Mouse (Mus musculus) spleen, adult 2 months (tissue): ENCODE measurements around the gene Pomt1.

Source experiments
- CTCF ChIP-seq: fragments of 200-500 bp; IDR thresholded peaks from 2 replicates; pipeline ENCODE4 v1.5.1; 2011; ENCODE audit warnings: mild to moderate bottlenecking, inconsistent platforms; ENCODE audit not compliant: insufficient read depth, insufficient read length, insufficient replicate concordance; ENCODE audit errors: extremely low read depth
- POLR2A ChIP-seq: fragments of 200-500 bp; IDR thresholded peaks from 2 replicates; pipeline ENCODE4 v1.6.1; 2011; ENCODE audit warnings: low read depth, low read length, inconsistent platforms

DNA sequence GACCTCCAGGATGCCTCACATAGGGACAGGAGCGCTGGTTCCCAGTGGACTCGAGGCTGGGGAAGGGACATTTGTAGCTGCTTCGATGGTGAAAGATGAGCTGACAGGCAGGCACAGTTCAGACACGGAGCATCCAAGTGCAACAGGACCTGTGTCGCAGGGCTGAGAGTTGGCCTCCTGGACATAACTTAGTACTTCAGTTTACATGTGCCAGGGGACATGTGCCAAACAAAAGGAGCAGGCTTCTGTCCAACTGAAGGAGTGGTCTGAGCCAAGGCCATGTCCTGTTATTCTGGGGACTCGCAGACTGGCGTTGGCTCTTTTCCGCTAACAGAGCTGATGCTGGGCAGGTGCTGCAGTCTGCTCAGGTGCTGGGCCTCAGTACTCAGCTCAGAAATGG, 58.0 kb downstream of the Pomt1 start:
- TF ChIP-seq CTCF, result no peak
- TF ChIP-seq POLR2A, result no peak
